Mouse (Mus musculus) retina, adult 2 months (tissue): ENCODE results near the gene Tnrc6b.
"Not testable (repeated sequence)": the region's sequence is repeated elsewhere in the genome, so short reads cannot be mapped to it uniquely, and the experiment has no call there.

Experiments
- DNase-seq: peaks from one replicate; pipeline ENCODE4 v3.0.0-alpha.2; 2012; ENCODE audit warnings: low read depth, low spot score

Gene Tnrc6b

DNA sequence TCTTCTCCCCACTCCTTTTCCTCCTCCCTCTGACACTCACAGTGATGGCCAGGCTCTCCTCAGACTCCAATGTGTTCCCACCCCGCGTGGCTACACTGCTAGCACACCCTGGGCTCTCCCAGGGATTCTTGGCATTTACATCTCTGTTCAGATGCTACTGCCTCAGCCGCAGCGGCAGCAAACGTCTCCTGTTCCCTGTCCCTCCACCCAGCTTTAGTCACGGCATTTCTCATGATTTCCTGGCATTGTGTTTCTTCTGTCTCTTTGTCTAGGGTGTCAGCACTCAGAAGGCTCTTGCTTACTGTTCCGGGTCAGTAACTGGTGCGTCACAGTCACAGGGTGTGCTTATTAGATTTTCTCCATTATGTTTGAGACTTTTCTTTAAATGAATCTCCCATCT lies 138.9 kb downstream of the Tnrc6b start:
- DNase-seq, result no peak

DNA sequence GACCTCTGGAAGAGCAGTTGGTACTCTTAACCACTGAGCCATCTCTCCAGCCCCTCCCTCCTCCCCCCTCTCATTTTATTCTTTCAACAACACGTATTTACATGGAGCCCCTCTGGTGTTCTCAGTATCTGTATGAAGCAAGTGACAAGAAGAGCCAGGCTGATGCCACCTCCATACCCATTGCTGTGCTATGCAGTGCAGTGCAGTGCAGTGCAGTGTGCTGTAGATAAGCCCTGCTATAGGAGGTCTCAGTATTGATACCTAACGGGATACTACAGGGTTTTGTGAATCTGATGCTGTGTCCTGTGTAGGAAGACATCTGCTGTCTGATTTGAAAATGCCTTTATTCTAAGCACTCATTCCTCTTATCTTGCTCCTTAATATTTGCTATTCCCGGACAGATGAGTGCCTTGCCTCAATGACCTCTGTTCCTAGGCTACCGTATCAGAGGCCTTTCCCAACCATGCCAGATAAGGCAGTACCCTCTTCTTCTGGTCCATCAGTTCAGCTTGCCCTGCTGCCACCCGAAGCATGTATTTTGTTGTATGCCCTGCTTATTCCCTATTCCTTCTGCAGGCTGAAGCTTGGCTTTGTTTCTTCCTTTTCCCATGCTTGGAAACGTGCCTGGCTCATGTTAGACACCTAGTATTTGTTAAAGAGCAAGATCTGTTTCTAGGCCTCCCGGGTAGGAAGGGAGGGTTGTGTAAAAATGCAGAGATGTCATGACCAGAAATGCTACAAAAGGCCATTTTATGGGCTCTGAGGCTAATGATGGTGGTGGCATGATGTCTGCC lies 139.8 kb downstream of the Tnrc6b start:
- no peak for DNase-seq

DNA sequence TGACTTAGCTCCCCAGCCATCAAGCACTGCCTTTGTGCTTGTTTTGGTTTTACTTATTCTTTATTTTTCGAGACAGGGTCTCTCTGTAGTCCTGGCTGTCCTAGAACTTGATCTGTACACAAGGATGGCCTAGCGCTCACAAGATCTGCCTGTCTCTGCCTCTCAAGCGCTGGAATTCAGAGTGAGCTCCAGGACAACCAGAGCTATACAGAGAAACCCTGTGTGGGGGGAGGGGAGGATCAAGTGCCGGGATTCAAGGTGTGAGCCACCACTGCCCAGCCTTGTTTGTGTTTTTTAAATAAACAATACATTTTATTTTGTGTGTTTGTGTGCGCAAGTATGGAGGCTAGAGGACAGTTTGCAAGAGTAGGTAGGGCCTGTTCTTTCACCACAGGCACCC lies 141.0 kb downstream of the Tnrc6b start:
- no peak for DNase-seq

- DNase-seq, result not testable (repeated sequence)
Observed at GRCm38 (mm10) chr15:80852527-80852926, 141.4 kb downstream of the Tnrc6b start.

DNA sequence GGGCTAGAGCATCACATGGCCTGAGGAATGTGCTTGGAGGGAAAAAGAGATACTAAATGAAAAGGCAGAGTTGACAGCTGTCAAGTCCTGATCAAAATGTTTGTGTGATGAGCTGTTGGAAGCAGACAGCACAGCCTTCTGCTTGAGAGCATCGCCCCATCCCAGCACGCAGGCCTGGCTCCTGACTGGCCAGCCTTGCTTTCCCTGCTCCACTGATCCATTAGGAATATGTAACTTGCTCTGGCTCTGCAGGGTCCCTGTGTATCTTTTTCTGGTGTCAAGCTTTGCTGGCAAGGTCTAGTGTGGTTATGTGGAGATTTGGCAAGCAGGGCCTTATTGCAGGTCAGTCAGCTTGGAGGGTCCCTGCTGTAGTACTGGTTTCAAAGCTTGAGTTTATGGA lies 148.3 kb downstream of the Tnrc6b start:
- no peak for DNase-seq

DNA sequence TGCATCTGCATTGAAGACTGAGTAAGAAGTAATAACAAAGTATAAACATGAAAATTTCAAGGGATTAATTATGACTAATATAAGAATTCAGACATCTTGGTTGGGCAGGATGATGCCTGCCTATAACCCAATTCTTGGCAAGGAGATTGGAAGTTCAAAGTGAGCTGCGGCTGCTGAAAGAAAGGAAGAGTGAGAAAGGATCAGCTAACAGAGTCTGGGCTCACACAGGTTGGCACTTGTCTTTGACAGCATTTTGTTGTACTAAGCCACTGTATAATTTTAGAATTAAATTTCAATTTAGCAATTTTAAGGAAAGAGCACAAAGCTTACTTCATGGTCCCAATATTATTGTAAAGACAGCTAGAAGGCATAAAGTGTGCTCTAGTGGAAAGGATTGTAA lies 150.2 kb downstream of the Tnrc6b start:
- no peak for DNase-seq

DNA sequence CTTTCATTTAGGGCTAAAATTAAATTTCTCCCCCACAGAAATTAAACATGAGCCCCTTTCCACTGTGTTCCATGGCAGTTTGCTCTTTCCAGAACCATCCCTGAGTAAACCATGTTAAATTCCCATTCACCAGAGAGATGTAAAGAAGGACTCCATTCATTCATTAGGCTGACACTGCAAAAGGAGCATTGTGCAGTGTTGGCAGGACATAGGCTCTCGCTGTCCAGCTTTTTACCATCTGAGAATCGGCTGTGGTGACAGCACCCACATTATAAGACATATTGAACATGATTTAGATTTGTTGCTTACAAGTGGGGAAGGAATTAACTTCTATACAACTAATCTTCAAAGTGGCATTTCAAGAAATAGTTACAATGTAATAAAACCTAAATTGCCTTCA lies 150.9 kb downstream of the Tnrc6b start:
- no peak for DNase-seq

- DNase-seq, result not testable (repeated sequence)
Observed at GRCm38 (mm10) chr15:80868603-80869002, 157.5 kb downstream of the Tnrc6b start.

GRCm38 (mm10) chr15:80874726-80875125 lies 163.6 kb downstream of the Tnrc6b start:
- DNase-seq, result no peak

GRCm38 (mm10) chr15:80876231-80876630 lies 165.1 kb downstream of the Tnrc6b start:
- no peak for DNase-seq

GRCm38 (mm10) chr15:80884095-80884494 lies 173.0 kb downstream of the Tnrc6b start:
- DNase-seq, result no peak

DNA sequence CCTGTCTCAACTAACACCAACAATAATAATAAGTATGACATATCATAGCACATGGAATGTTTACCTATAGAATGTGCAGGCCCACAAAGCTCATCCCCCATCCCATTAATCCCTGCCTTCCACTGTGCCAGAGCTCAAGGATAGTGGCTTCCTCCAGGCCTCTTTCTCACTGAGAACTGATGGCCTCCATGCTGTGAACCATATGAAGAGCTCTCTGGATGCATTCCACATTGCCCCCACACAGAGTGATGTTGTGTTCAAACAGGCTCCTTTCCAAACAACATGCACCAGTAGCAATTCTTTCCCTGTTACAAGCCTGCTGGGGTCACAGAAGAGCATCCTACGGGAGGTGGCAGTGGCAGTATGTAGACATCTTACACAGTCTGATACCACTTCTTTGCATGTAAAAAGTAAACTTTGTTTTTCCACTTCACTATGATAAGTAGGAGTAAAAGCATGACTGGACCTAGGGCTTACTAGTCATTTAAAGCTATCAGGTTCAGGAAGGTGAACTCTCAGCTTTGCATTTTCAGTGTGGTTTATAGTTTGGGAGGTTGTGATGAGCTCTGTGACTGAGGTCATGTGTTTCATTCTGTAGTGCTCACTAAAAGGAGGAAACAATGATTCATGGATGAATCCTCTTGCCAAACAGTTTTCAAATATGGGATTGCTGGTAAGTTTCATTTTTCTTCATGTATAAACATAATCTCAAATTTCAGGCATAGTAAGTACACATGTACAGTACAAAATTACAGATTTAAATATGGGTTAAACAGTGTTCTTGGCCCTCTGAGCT lies 175.4 kb downstream of the Tnrc6b start:
- no peak for DNase-seq

DNA sequence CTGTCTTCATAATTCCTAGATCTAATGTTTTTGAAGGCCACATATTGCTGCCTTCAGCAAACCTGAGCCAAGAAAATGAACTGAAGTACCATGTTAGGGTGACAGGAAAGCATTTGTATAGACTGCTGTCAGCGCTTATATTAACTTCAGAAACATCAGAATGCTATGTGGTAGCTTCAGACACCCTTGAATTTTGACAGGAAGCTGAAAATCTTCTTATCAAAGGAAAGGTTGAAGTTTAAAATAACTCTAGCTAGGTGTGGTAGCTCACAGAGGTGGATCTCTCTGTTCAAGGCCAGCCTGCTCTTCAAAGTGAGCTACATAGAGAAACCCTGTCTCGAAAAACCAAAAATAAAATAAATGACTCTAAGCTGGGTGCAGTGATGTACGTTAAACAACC lies 181.2 kb downstream of the Tnrc6b start:
- DNase-seq, result no peak

DNA sequence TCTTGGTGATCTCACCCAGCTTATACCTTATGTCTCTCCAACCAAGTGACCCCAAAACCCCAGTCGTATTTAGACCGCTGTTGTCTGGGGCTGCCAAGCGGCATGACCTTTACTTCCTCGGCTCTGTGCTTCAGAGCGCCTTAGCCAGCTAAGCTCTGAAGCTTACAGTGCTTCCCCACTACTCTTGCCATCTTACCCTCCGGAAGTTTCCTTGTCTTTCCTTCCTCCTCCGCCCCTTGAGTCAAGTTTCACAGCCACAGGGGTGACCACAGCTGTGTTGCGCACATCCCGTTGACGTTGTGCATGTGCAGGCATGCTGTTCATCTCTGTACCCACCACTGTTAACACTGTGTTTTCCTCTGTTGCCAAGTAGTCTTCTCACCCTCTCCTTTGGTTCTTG lies 185.6 kb downstream of the Tnrc6b start:
- no peak for DNase-seq

DNA sequence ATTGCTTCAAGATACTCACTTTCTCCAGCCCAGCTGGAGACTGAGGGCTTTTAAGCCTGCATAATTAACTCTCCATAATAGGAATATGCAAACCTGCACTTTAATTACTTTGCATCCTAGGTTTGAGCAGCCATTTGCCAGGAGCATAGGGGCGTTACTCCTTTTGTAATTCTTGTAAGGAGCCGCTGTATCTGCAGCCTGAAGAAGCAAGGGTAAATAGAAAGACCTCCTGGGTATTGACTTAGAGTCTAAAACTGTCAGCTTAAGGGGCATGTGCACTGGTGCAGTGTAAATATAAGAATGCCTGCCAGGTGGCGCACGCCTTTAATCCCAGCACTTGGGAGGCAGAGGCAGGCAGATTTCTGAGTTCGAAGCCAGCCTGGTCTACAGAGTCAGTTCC lies 186.8 kb downstream of the Tnrc6b start:
- DNase-seq, result no peak

GRCm38 (mm10) chr15:80899806-80900205 lies 188.7 kb downstream of the Tnrc6b start:
- no peak for DNase-seq

- no peak for DNase-seq
Observed at GRCm38 (mm10) chr15:80901806-80902513, 190.8 kb downstream of the Tnrc6b start.

DNA sequence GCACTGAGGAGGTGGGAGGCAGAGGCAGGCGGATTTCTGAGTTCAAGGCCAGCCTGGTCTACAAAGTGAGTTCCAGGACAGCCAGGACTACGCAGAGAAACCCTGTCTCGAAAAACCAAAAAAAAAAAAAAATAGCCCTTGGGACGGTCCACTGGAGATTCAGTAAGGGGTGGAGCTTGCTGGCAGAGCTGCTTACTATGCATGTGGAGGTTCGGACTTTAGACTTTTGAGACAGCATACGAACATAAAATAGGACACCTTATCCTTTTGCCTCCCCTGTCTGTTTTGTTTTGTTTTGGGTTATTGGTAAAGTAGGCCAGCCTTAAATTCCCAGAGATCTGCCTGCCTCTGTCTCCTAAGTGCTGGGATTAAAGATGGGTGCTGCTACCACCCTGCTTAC lies 193.7 kb downstream of the Tnrc6b start:
- DNase-seq, result not testable (repeated sequence)

DNA sequence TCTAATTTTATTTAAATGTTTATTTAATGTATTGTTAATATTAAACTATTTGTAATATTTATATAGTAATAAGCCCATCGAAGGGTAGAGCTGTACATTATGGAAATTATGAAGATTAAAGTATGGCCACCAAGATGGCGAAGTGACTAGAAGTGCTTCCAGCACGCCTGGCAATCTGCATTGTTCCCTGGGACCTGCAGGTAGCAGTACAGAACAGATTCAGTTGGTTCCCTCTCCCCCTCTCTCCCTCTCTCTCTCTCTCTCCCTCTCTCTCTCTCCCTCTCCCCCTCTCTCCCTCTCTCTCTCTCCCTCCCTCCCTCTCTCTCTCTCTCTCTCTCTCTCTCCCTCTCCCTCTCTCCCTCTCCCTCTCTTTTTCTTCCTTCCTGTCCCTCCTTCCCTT lies 199.1 kb downstream of the Tnrc6b start:
- DNase-seq, result no peak

DNA sequence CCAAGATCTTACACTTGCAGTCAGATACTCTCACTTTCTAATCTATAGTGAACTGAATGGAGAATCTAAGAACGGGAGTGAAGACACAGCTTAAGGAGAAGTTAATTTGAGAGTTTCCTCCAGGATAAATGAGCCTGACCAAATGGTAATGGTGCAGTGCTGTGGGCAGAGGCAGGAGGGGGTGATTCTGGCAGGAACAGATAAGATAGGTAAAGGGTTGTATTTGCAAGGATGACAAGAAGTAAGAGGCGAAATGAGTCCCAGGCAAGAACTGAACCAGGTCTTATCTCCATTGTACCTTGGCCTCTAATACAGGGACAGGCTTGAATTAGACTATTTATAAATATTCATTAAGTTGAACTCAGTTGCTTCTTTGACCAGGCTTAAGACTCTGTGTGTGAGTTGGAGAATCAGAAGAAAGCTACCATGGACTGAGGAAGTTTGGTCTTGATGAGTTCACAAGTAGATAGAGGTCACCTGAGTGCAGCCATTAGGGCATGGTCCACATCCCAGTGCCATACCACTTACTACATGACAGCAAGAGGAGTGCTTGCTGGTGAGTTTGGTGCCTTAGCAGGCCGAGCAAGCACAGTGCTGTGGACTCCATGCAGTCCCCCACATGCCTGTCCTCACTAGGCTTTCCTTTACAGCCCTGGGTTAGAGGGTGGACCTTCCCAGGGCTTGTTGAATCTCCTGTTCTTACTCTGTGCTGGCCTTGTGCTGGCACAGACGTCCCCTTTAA lies 199.8 kb downstream of the Tnrc6b start:
- no peak for DNase-seq

DNA sequence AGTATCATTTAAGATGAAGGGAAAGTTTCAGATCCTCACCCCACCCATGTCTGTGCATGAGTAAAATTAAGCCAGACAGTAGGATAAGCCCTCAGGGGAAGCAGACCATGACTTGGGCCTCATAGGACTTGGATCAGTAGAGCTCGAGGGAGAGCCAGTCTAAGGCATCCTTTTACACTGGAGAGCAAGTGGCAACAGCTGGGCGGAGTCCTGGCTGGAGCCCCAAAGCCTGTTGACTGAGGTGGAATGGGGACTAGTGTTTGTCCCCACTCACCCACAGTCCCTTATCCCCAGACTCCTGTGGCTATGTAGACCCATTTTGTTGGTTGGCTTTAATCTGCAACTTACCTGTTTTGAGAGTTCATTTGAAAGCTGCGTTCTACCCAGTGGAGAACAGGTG lies 201.1 kb downstream of the Tnrc6b start:
- no peak for DNase-seq

GRCm38 (mm10) chr15:80913803-80914202 lies 202.7 kb downstream of the Tnrc6b start:
- DNase-seq, result no peak
